Mouse (Mus musculus) spleen, adult 2 months (tissue): ENCODE measurements around the gene Clcn3. TPM values are rescaled to one million over a fixed set of nuclear protein-coding genes. Genes with fewer than 3 reads are reported as not detected.
A peak's percentile ranks its signal among the peaks of the same experiment; 100 is the strongest.

Source experiments
- DNase-seq, 2 experiments: peaks; one replicate each; pipeline versions ENCODE4 v3.0.0 to v3.0.0-alpha.2; 2012 to 2021; ENCODE audit warnings: low spot score in 2 of 2, low read depth in 1 of 2
- H3K27ac ChIP-seq: fragments of 200-500 bp; 2 replicates; pipeline ENCODE4 v1.5.1; 2012; ENCODE audit warnings: low read length, inconsistent platforms; ENCODE audit not compliant: insufficient read depth
- H3K27me3 ChIP-seq: fragments of 200-500 bp; 2 replicates; pipeline ENCODE4 v1.6.1; 2012; ENCODE audit warnings: mild to moderate bottlenecking, moderate library complexity, low read length, inconsistent platforms; ENCODE audit not compliant: control insufficient read depth, insufficient read depth
- H3K36me3 ChIP-seq: fragments of 200-500 bp; 2 replicates; pipeline ENCODE4 v1.6.1; 2012; ENCODE audit warnings: mild to moderate bottlenecking, low read length, inconsistent platforms; ENCODE audit not compliant: control insufficient read depth, insufficient read depth
- H3K4me1 ChIP-seq: fragments of 200-500 bp; 2 replicates; pipeline ENCODE4 v1.6.1; 2011; ENCODE audit warnings: inconsistent platforms; ENCODE audit not compliant: control insufficient read depth, insufficient read depth, insufficient read length
- H3K4me3 ChIP-seq: fragments of 200-500 bp; 2 replicates; pipeline ENCODE4 v1.5.1; 2011; ENCODE audit warnings: mild to moderate bottlenecking, inconsistent platforms; ENCODE audit not compliant: insufficient read depth, insufficient read length; ENCODE audit errors: extremely low read depth
- CTCF ChIP-seq: fragments of 200-500 bp; IDR thresholded peaks from 2 replicates; pipeline ENCODE4 v1.5.1; 2011; ENCODE audit warnings: mild to moderate bottlenecking, inconsistent platforms; ENCODE audit not compliant: insufficient read depth, insufficient read length, insufficient replicate concordance; ENCODE audit errors: extremely low read depth
- POLR2A ChIP-seq: fragments of 200-500 bp; IDR thresholded peaks from 2 replicates; pipeline ENCODE4 v1.6.1; 2011; ENCODE audit warnings: low read depth, low read length, inconsistent platforms
- WGBS: fragments of 180-500 bp; shearing (Covaris S2); methylation state at CpG from one replicate; pipeline ENCODE4 v1.1.7; 2018; 5-methylcytosine and 5-hydroxymethylcytosine counted together
- polyA plus RNA-seq: library from polyadenylated mRNA; depleted of rRNA; stranded (reverse); fragments of >200 nt; gene quantifications from 2 replicates; pipeline ENCODE4 v1.2.3, GENCODE M21; 2012; rRNA removed

Clcn3 gene
- polyA plus RNA-seq, 1 experiment: 10.7 TPM

DNA sequence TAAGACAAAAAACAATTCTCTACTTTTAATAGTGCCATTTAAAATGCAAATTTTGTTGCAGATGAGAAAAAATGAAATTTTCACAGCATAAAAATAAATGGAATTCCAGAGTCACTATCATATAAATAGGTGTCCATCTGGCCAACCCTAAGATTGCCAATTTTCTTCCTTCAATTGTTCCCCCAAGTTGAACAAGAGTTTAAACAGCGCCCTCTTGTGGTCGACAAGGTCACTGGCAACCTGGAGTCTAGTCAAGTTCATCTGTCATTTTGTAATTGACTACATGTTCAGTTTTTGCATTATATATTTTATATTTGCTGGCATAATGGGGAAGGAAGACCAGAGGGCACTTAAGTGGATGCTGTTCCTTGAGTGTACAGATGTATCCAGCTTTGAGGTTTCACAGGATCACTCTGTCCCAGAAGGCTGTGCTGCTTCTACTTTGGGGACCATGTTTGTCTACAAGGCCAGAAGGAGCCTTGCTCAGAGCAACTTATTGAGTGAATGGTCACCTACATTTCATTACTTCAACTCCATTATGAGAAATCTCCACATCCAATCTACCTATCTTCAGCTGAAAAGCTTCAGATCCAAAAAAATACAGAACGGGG is 117.5 kb downstream of the Clcn3 start:
- H3K27ac ChIP-seq: no peak overlapping the region
- WGBS: 33% methylated on average over 3 of the region's 3 CpGs

DNA sequence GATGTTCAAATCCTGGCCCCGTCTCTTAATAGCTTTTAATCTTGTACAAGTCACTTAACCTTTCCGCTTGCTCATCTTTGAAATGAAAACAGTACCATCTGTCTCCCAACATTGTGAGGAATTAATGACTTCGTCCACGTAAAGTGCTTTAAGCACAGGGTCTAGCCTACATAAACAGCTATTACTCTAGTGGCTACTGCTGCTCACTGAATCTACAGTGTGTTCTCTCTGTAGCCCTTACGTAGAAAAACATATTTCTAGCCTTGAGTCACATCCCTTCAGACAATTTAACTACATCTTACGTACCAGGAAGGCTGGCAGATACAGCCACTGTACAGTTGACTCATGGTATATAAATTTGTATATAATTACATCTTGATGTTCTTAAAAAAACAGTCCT is 118.2 kb downstream of the Clcn3 start:
- Histone ChIP-seq H3K4me3 (no peak overlapping the region), H3K27me3 (no peaks in the 10 kb centered on the region), H3K27ac (no peak overlapping the region), H3K4me1 (peaks cover 18% of the 10 kb centered on the region; the same call in 1 of the 2 replicates), H3K36me3 (no peaks in the 10 kb centered on the region)
- no peak for TF ChIP-seq CTCF
- TF ChIP-seq POLR2A: no peak
- WGBS: 89% methylated on average over 6 of the region's 6 CpGs
- DNase-seq: no peak

More for the DNA sequence above, 117.5 kb downstream of the Clcn3 start:
- no peaks in the 10 kb centered on the region for H3K36me3 ChIP-seq
- peaks cover 20% of the 10 kb centered on the region; the same call in 1 of the 2 replicates for H3K4me1 ChIP-seq
- no peaks in the 10 kb centered on the region for H3K27me3 ChIP-seq
- TF ChIP-seq CTCF: peak; percentile 55; the same call in 1 of the 2 replicates
- no peak for TF ChIP-seq POLR2A
- peak in 1 of 2 experiments; percentile 50 for DNase-seq
- no peak overlapping the region for H3K4me3 ChIP-seq

DNA sequence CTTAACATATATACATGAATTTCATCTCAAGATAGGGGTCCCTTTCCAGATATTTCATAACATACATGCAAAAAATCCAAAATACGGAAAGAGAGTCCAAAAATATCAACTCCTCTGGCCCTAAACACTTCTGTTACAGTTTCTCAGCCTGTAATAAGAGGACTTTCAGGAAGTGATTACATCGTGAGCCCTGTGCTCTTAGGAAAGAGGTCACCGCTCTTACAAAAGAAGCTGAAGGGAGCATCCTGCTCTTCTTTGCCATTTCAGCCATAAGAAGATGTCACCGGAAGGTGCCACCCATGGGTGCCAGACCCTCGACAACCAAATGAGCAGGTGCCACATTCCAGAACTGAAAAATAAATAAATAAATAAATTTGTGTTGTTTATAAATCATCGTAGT is 121.3 kb downstream of the Clcn3 start:
- Histone ChIP-seq H3K36me3 (no peaks in the 10 kb centered on the region), H3K4me1 (no peaks in the 10 kb centered on the region), H3K27me3 (no peaks in the 10 kb centered on the region), H3K4me3 (no peak overlapping the region), H3K27ac (no peak overlapping the region)
- TF ChIP-seq CTCF (no peak), POLR2A (no peak)
- 80% methylated on average over 6 of the region's 6 CpGs for WGBS
- DNase-seq: no peak

DNA sequence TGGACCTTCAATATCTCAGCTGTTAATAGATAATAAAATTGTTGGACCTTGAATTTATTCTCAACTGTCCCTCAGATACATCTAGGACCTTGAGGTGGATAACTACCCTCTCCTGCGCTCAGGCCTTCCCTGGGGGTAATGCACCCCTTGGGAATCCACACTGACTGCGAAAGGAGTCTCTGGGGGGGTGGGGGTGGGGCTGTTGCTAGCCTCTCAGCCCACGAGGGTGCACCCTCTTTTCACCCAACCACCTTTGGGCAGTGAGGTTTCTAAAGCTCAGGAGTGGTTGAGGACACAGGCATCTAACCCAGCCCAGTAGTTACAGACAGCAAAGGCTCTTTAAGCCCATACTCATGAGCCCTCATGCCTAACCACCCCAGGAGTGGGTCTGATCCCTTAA is 122.4 kb downstream of the Clcn3 start:
- no peak overlapping the region for H3K4me3 ChIP-seq
- no peak overlapping the region for H3K27ac ChIP-seq
- no peaks in the 10 kb centered on the region for H3K36me3 ChIP-seq
- TF ChIP-seq CTCF: no peak
- TF ChIP-seq POLR2A: no peak
- no peak for DNase-seq
- H3K27me3 ChIP-seq: no peaks in the 10 kb centered on the region
- no peaks in the 10 kb centered on the region for H3K4me1 ChIP-seq
- 26% methylated on average over 3 of the region's 3 CpGs for WGBS

Other genes with a start within 250 kb of the Clcn3 start
- 3.2 and 4.1 TPM in 2 replicates for gene Hpf1, start 92.9 kb downstream of the Clcn3 start, polyA plus RNA-seq
- 3.4 and 5.8 TPM in 2 replicates for gene Nek1, start 9.9 kb upstream of the Clcn3 start, polyA plus RNA-seq
- gene Sh3rf1, start 240.6 kb upstream of the Clcn3 start, polyA plus RNA-seq: 2.5 and 3.6 TPM in 2 replicates